Mouse (Mus musculus): Measurements from ENCODE around the gene Ahrr.

DNA sequence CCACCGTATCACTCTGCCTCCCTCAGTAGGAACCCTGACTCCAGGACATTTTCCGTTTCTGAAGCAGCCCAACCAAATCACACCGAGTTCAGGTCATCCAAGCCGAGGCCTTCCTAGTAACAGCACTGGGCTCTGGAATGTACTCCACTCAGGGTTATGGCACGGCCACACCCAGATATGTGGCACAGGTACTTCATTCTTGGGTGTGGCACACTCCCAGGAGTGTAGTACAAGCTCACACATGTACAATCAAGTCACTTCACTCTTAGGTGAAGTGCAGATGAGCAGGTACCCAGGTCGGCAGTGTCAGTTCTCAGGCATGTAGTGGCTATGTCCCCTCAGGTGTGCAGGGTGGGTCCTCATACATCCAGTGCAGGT is 9.5 kb upstream of the Ahrr start:
- no peak for TF ChIP-seq CTCF (IDR thresholded peaks at IDR 0.05; ENCODE audit: low read depth, low read length)
- TF ChIP-seq GATA1 (IDR thresholded peaks at IDR 0.05; ENCODE audit: borderline replicate concordance, low read length) = no peak
